Mouse (Mus musculus): ENCODE measurements at regions not wholly inside any gene's neighbourhood (a gene's known extent, or its start where the extent isn't known, plus 50 kb on each side); places are given as distances from the start of the nearest gene placed in this dataset.

DNA sequence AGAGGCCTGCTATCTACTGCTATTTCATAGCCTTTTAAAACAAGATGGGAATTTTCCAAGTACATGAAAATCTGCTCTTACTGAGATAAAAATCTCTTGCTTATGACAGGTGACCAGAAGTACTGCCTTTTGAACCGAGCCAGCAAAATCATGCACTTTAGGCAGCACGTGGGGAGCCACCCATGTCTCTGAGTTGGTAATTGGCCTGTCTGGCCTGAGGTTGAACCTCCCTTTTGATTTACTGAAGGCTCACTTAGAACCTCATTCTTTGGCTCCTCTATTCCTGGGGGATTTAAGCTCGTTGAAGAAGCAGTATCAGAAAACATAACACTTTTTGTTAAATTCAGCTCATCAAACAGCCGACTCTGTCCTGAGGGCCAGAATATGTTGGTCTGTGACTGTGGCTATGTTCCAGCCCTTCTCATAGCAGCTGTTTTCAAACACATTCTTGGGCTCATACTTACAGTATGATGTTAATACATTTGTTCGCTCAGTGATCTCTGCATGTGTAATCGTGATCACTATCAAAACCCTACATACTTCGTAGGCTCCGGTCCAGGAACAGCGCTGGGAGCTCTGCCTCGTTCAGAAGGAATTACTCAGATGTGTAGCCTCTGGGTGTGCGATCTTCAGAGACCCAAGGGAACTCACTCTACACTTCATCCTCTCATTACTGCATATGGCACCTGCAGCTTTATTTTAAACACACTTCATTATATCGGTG lies 290.1 kb upstream of the Gm15217 start:
- no peaks in the 10 kb centered on the region for H3K4me1 ChIP-seq (ENCODE audit: control insufficient read depth, insufficient read depth, low read length)
- no peak overlapping the region for H3K4me3 ChIP-seq (ENCODE audit: insufficient read depth, low read length)
- no peak for TF ChIP-seq CTCF (IDR thresholded peaks at IDR 0.05; ENCODE audit: extremely low read depth, insufficient read depth, low read length)
- TF ChIP-seq POLR2A (IDR thresholded peaks at IDR 0.05; ENCODE audit: extremely low read depth, insufficient read depth, low read length), result no peak
- no peak overlapping the region for H3K27ac ChIP-seq (ENCODE audit: insufficient read depth, low read length)

- H3K27ac ChIP-seq (ENCODE audit: insufficient read depth, low read length), result no peak overlapping the region
- TF ChIP-seq POLR2A (IDR thresholded peaks at IDR 0.05; ENCODE audit: extremely low read depth, insufficient read depth, low read length), result no peak
- no peak for TF ChIP-seq CTCF (IDR thresholded peaks at IDR 0.05; ENCODE audit: extremely low read depth, insufficient read depth, low read length)
- no peak overlapping the region for H3K4me3 ChIP-seq (ENCODE audit: insufficient read depth, low read length)
- no peaks in the 10 kb centered on the region for H3K4me1 ChIP-seq (ENCODE audit: control insufficient read depth, insufficient read depth, low read length)
These were observed 263.3 kb upstream of the Gm15217 start for GRCm38 (mm10) chr14:46115950-46116349.

GRCm38 (mm10) chr14:46126541-46126940 lies 252.7 kb upstream of the Gm15217 start:
- H3K4me3 ChIP-seq (ENCODE audit: insufficient read depth, low read length), result no peak overlapping the region
- TF ChIP-seq POLR2A (IDR thresholded peaks at IDR 0.05; ENCODE audit: extremely low read depth, insufficient read depth, low read length) (no peak), CTCF (IDR thresholded peaks at IDR 0.05; ENCODE audit: extremely low read depth, insufficient read depth, low read length) (no peak)
- H3K4me1 ChIP-seq (ENCODE audit: control insufficient read depth, insufficient read depth, low read length), result no peaks in the 10 kb centered on the region
- no peak overlapping the region for H3K27ac ChIP-seq (ENCODE audit: insufficient read depth, low read length)

DNA sequence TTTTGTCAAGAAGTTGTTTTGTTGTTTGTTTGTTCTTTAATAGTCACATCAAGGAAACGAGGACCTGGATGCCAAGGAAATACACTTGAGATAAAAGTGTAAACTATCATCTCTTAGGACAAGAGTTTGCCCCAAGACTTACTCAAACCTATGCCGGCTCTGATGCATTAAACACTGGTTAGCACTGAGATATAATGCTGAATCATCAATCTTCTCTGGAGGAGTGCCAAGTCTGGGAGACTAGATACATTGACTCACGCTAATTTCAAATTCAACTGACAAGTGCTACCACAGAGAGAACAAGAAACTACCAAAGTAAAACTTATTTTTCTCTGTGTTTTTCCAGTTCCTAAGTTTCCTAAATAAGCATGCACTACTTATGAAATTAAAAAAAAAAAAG lies 249.5 kb upstream of the Gm15217 start:
- TF ChIP-seq CTCF (IDR thresholded peaks at IDR 0.05; ENCODE audit: extremely low read depth, insufficient read depth, low read length) (no peak), POLR2A (IDR thresholded peaks at IDR 0.05; ENCODE audit: extremely low read depth, insufficient read depth, low read length) (no peak)
- Histone ChIP-seq H3K27ac (ENCODE audit: insufficient read depth, low read length) (no peak overlapping the region), H3K4me1 (ENCODE audit: control insufficient read depth, insufficient read depth, low read length) (no peaks in the 10 kb centered on the region), H3K4me3 (ENCODE audit: insufficient read depth, low read length) (no peak overlapping the region)

- TF ChIP-seq CTCF (IDR thresholded peaks at IDR 0.05; ENCODE audit: extremely low read depth, insufficient read depth, low read length), result no peak
- no peak for TF ChIP-seq POLR2A (IDR thresholded peaks at IDR 0.05; ENCODE audit: extremely low read depth, insufficient read depth, low read length)
- H3K4me3 ChIP-seq (ENCODE audit: insufficient read depth, low read length), result no peak overlapping the region
- no peak overlapping the region for H3K27ac ChIP-seq (ENCODE audit: insufficient read depth, low read length)
- no peaks in the 10 kb centered on the region; the same call in 1 of the 2 replicates for H3K4me1 ChIP-seq (ENCODE audit: control insufficient read depth, insufficient read depth, low read length)
These were observed 235.0 kb upstream of the Gm15217 start for GRCm38 (mm10) chr14:46144175-46144574.

- no peak overlapping the region for H3K27ac ChIP-seq (ENCODE audit: insufficient read depth, low read length)
- TF ChIP-seq POLR2A (IDR thresholded peaks at IDR 0.05; ENCODE audit: extremely low read depth, insufficient read depth, low read length) (no peak), CTCF (IDR thresholded peaks at IDR 0.05; ENCODE audit: extremely low read depth, insufficient read depth, low read length) (no peak)
- H3K4me1 ChIP-seq (ENCODE audit: control insufficient read depth, insufficient read depth, low read length), result no peaks in the 10 kb centered on the region; the same call in 1 of the 2 replicates
- no peak overlapping the region for H3K4me3 ChIP-seq (ENCODE audit: insufficient read depth, low read length)
These were observed 234.5 kb upstream of the Gm15217 start for GRCm38 (mm10) chr14:46144707-46145106.

DNA sequence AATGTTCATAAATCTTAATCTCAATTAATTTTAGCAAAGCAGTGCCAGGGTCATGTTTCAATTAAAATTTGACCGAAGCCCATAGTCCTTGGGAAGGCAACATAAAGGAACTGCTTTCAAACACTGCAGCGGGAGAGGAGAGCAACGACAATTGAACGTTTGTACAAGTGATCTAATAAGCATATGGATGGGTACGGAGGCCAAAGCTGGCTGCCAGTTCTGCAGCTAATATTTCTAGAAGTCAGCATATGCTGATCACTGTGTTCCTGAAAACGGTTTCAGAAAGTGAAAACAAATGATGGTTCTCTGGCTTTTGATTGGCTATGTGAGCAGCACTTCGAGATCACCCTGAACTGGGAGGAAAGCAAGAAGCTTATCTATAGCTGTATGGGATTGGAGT lies 233.6 kb upstream of the Gm15217 start:
- Histone ChIP-seq H3K4me3 (ENCODE audit: insufficient read depth, low read length) (no peak overlapping the region), H3K27ac (ENCODE audit: insufficient read depth, low read length) (no peak overlapping the region), H3K4me1 (ENCODE audit: control insufficient read depth, insufficient read depth, low read length) (no peaks in the 10 kb centered on the region; the same call in 1 of the 2 replicates)
- TF ChIP-seq CTCF (IDR thresholded peaks at IDR 0.05; ENCODE audit: extremely low read depth, insufficient read depth, low read length) (no peak), POLR2A (IDR thresholded peaks at IDR 0.05; ENCODE audit: extremely low read depth, insufficient read depth, low read length) (no peak)

DNA sequence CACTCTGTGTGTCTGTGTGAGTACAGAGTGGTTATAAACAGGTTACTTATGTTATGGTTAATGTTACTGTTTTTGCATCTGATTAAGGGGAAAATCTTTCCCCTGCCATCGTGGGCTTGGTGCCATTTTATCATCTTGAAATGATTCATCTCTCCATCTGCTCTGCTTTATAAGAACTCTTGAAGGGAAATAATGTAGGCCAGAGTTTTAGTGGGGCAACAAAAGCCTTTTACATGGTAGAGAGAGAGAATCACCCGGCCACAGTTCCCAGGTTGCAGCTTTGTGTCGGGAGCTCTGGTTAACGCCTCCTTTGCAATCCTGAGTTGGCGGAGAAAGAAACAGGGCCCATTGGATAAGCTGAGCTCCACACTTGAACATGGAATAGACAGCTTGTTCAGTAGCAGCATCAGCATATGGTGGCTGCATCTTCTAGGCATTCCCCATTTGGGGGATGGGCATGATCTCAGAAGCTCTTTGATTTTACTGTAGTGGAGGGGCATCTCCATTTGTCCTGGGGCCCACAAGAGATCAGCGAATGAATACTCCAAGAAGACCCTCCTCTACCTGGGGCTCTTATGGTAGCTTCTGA lies 230.0 kb upstream of the Gm15217 start:
- H3K4me1 ChIP-seq (ENCODE audit: control insufficient read depth, insufficient read depth, low read length), result no peaks in the 10 kb centered on the region; the same call in 1 of the 2 replicates
- TF ChIP-seq CTCF (IDR thresholded peaks at IDR 0.05; ENCODE audit: extremely low read depth, insufficient read depth, low read length) (no peak), POLR2A (IDR thresholded peaks at IDR 0.05; ENCODE audit: extremely low read depth, insufficient read depth, low read length) (no peak)
- H3K27ac ChIP-seq (ENCODE audit: insufficient read depth, low read length), result no peak overlapping the region

DNA sequence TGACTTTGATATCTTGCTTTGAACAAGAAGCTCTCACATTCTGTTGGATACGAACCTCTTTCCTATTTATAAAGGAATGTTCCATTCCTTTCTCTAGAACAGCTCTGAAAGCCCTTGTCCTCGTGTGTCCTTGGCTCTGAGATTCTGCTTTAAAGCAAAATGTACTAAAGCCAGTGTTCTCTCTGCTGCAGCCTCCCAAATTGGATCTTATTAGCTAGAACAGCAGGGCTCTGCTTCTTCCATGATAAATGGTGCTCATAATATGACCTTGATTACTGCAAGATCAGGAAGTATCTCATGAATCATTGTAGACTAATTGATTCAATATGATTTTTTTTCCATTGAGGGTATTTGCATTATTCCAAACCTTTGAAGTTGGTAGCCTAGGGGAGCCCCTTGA lies 220.5 kb upstream of the Gm15217 start:
- TF ChIP-seq POLR2A (IDR thresholded peaks at IDR 0.05; ENCODE audit: extremely low read depth, insufficient read depth, low read length), result no peak
- no peak for TF ChIP-seq CTCF (IDR thresholded peaks at IDR 0.05; ENCODE audit: extremely low read depth, insufficient read depth, low read length)

More for the DNA sequence above, 230.0 kb upstream of the Gm15217 start:
- H3K4me3 ChIP-seq (ENCODE audit: insufficient read depth, low read length), result no peak overlapping the region

More for the DNA sequence above, 220.5 kb upstream of the Gm15217 start:
- H3K4me3 ChIP-seq (ENCODE audit: insufficient read depth, low read length), result no peak overlapping the region
- no peaks in the 10 kb centered on the region; the same call in 1 of the 2 replicates for H3K4me1 ChIP-seq (ENCODE audit: control insufficient read depth, insufficient read depth, low read length)
- H3K27ac ChIP-seq (ENCODE audit: insufficient read depth, low read length), result no peak overlapping the region

All from cortical plate, adult 2 months (tissue).